Mouse (Mus musculus): ENCODE data around the gene Syne2.

GRCm38 (mm10) chr12:75927596-75927995 lies 109.7 kb downstream of the Syne2 start:
- TF ChIP-seq CTCF (IDR thresholded peaks at IDR 0.05): no peak
- no peak for TF ChIP-seq POLR2A (IDR thresholded peaks at IDR 0.05; ENCODE audit: insufficient read depth, low read depth, low read length)
- TF ChIP-seq EP300 (IDR thresholded peaks at IDR 0.05; ENCODE audit: insufficient read depth, low read depth, low read length): no peak

Measured in heart, adult 2 months (tissue).